Mouse (Mus musculus) kidney, postnatal 4 days (tissue): Measurements from ENCODE around the gene Gm6993.
A peak's percentile ranks its signal among the peaks of the same experiment; 100 is the strongest.

Experiments used
- DNase-seq, 2 experiments: peaks; one replicate each; pipeline ENCODE4 v3.0.0; 2021; ENCODE audit warnings: mixed read lengths in 2 of 2

Gene Gm6993

GRCm38 (mm10) chr12:31241595-31242342 lies 1.2 kb downstream of the Gm6993 start:
- no peak for DNase-seq

- DNase-seq: no peak
Measured at GRCm38 (mm10) chr12:31244001-31244400, 3.4 kb downstream of the Gm6993 start.

GRCm38 (mm10) chr12:31244691-31245090 lies 4.1 kb downstream of the Gm6993 start:
- no peak for DNase-seq

- no peak for DNase-seq
Measured at GRCm38 (mm10) chr12:31246153-31246552, 5.6 kb downstream of the Gm6993 start.

GRCm38 (mm10) chr12:31246615-31247014 lies 6.0 kb downstream of the Gm6993 start:
- DNase-seq: no peak

- DNase-seq: peak; percentile 79 to 82
Measured at GRCm38 (mm10) chr12:31248165-31248564, 7.6 kb downstream of the Gm6993 start.

GRCm38 (mm10) chr12:31248681-31249080 lies 8.1 kb downstream of the Gm6993 start:
- DNase-seq: no peak

GRCm38 (mm10) chr12:31252259-31252658 lies 11.7 kb downstream of the Gm6993 start:
- DNase-seq: no peak

GRCm38 (mm10) chr12:31254978-31255377 lies 14.4 kb downstream of the Gm6993 start:
- DNase-seq: no peak

- DNase-seq: peak in 1 of 2 experiments; percentile 51
Measured at GRCm38 (mm10) chr12:31256121-31256903, 15.7 kb downstream of the Gm6993 start.

GRCm38 (mm10) chr12:31261882-31262281 lies 21.3 kb downstream of the Gm6993 start:
- no peak for DNase-seq

GRCm38 (mm10) chr12:31263921-31264320 lies 23.4 kb downstream of the Gm6993 start:
- DNase-seq: peak; percentile 60 to 77

- peak; percentile 92 to 94 for DNase-seq
Measured at GRCm38 (mm10) chr12:31265005-31265721, 24.6 kb downstream of the Gm6993 start, which contains the start of gene Lamb1. TSS of gene Lamb1 (plus strand) at chr12:31265234.

GRCm38 (mm10) chr12:31265722-31266431 lies 25.3 kb downstream of the Gm6993 start:
- peak; percentile 57 to 72 for DNase-seq

GRCm38 (mm10) chr12:31266686-31267085 lies 26.1 kb downstream of the Gm6993 start:
- DNase-seq: peak; percentile 44 to 63

- no peak for DNase-seq
Measured at GRCm38 (mm10) chr12:31267363-31267762, 26.8 kb downstream of the Gm6993 start.

- no peak for DNase-seq
Measured at GRCm38 (mm10) chr12:31268315-31268714, 27.7 kb downstream of the Gm6993 start.

GRCm38 (mm10) chr12:31269020-31269597 lies 28.5 kb downstream of the Gm6993 start:
- no peak for DNase-seq

GRCm38 (mm10) chr12:31270361-31270760 lies 29.8 kb downstream of the Gm6993 start:
- DNase-seq: no peak

GRCm38 (mm10) chr12:31270776-31271175 lies 30.2 kb downstream of the Gm6993 start:
- no peak for DNase-seq

- peak; percentile 89 to 91 for DNase-seq
Measured at GRCm38 (mm10) chr12:31271361-31272011, 30.9 kb downstream of the Gm6993 start.
